Mouse (Mus musculus): ENCODE data around the gene Zfp13. TPM values are rescaled to one million over a fixed set of nuclear protein-coding genes. Genes with fewer than 3 reads are reported as not detected.
"Not testable (repeated sequence)": the region's sequence is repeated elsewhere in the genome, so short reads cannot be mapped to it uniquely, and the experiment has no call there.

The Zfp13 gene
- polyA plus RNA-seq, 1 experiment from 2014 or later, result 17.1 TPM

DNA sequence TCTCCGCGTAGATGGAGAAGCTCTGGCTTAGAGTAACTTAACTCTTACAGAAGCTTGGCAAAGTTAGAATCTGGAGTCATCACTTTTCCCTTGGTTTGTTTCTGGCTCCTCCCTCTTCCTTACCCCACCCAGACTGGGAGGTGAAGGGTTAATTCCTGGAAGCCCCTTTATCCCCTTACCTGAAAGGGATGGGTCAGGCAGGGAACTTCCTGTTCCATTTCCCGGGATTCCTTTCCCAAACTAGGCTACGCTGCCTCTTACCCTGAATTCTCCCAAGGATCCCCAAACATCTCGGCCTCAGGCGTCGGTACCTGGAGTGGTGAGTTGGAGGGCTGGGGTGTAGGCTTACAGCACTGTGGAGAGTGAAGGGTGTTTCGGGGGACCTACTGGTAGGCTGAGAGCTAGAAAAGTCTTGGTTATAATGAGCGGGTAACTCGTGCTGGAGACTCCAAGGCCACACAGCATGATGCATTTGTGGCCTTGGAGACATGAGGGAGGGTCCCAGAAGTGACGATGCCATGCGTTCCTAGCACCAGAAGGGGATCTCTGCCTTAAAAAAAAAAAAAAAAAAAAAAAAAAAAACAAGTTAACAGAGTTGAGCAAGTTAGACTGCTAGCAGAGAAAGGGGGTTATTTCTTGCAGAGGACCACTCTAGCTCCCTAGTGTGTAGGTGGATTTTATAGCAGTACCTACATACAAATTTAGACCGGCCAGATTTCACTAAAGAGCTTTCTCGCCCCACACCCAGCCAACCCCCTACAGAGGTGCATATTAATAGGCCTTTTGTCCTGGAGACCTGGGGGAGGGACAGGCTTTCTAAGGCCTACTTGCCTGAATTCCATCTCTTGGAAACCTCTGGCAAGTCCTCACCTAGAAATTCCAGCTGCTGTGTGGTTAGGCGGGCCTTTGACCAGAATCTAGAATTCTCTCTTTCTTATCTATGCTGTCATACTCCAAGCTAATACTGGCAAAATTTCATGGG lies 1.6 kb upstream of the Zfp13 start, which contains the start of gene Zscan10:
Zscan10 (plus strand) TSS at position 216 of the 982 bp plus-strand sequence.
- DNase-seq (ENCODE audit: low spot score), result no peak
- ATAC-seq (replicated peaks; ENCODE audit: insufficient number of reproducible peaks, low FRiP score, low TSS enrichment, low read depth), result no peak
- H3K4me1 ChIP-seq (ENCODE audit: control insufficient read depth, insufficient read depth, low read length), result no peaks in the 10 kb centered on the region
- no peaks in the 10 kb centered on the region for H3K9me3 ChIP-seq (replicated peaks; ENCODE audit: control insufficient read depth, low read length)
- no peak within 1 kb of the TSS; the same call in 1 of the 2 replicates for H3K9ac ChIP-seq (replicated peaks; ENCODE audit: low read length)
- H3K4me2 ChIP-seq (ENCODE audit: low read depth, low read length), result no peak within 1 kb of the TSS; the same call in 1 of the 2 replicates
- no peak within 1 kb of the TSS for H3K27ac ChIP-seq (replicated peaks; ENCODE audit: low read depth, low read length)
- 32% methylated on average over 15 of the region's 15 CpGs for WGBS
- H3K36me3 ChIP-seq (replicated peaks; ENCODE audit: control insufficient read depth, insufficient read depth, low read depth, low read length), result no peaks in the 10 kb centered on the region
- no peak within 1 kb of the TSS for H3K4me3 ChIP-seq (ENCODE audit: low read depth, low read length)
- no peaks in the 10 kb centered on the region for H3K27me3 ChIP-seq (ENCODE audit: control insufficient read depth, insufficient read depth, low read length)

DNA sequence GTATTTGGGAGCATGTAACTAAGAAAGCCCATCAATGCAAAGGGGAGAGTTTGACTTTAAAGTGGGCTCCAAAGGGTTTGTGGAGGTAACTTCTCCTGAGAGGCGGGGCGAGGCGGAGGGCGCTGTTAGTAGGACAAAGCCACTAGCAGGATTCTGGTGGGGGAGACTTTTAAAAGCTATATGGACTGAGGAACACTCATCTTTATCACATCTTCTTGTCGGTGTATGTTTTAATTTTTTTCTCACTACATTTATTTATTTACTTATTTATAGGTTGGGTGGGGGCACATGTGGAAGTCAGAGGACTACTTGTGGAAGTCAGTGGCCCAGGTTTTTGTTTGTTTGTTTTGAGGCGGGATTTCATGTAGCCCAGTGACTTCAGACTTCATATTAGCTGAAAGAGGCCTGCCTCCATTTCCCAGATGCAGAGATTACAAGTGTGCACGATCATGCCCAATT lies 347 bp upstream of the Zfp13 start:
- Histone ChIP-seq H3K4me1 (ENCODE audit: control insufficient read depth, insufficient read depth, low read length) (no peaks in the 10 kb centered on the region), H3K36me3 (replicated peaks; ENCODE audit: control insufficient read depth, insufficient read depth, low read depth, low read length) (no peaks in the 10 kb centered on the region), H3K27me3 (ENCODE audit: control insufficient read depth, insufficient read depth, low read length) (no peaks in the 10 kb centered on the region), H3K9me3 (replicated peaks; ENCODE audit: control insufficient read depth, low read length) (no peaks in the 10 kb centered on the region), H3K27ac (replicated peaks; ENCODE audit: low read depth, low read length) (peak overlapping the region; percentile 79), H3K4me3 (ENCODE audit: low read depth, low read length) (peak overlapping the region; percentile 37), H3K9ac (replicated peaks; ENCODE audit: low read length) (peak overlapping the region; percentile 64), H3K4me2 (ENCODE audit: low read depth, low read length) (peak overlapping the region; percentile 72)
- ATAC-seq (replicated peaks; ENCODE audit: insufficient number of reproducible peaks, low FRiP score, low TSS enrichment, low read depth), result no peak
- 39% methylated on average over 7 of the region's 7 CpGs for whole genome bisulfite sequencing
- DNase-seq (ENCODE audit: low spot score), result peak; percentile 30

GRCm38 (mm10) chr17:23595139-23595538 lies 4.1 kb downstream of the Zfp13 start:
- H3K36me3 ChIP-seq (replicated peaks; ENCODE audit: control insufficient read depth, insufficient read depth, low read depth, low read length); H3K9ac ChIP-seq (replicated peaks; ENCODE audit: low read length); H3K4me3 ChIP-seq (ENCODE audit: low read depth, low read length); H3K27ac ChIP-seq (replicated peaks; ENCODE audit: low read depth, low read length); H3K4me2 ChIP-seq (ENCODE audit: low read depth, low read length); ATAC-seq (replicated peaks; ENCODE audit: insufficient number of reproducible peaks, low FRiP score, low TSS enrichment, low read depth); H3K4me1 ChIP-seq (ENCODE audit: control insufficient read depth, insufficient read depth, low read length); H3K9me3 ChIP-seq (replicated peaks; ENCODE audit: control insufficient read depth, low read length); H3K27me3 ChIP-seq (ENCODE audit: control insufficient read depth, insufficient read depth, low read length); DNase-seq (ENCODE audit: low spot score): not testable (repeated sequence)
- WGBS, result 79% methylated on average over 4 of the region's 4 CpGs

- no peaks in the 10 kb centered on the region for H3K36me3 ChIP-seq (replicated peaks; ENCODE audit: control insufficient read depth, insufficient read depth, low read depth, low read length)
- H3K9ac ChIP-seq (replicated peaks; ENCODE audit: low read length), result peak overlapping the region; percentile 74
- no peaks in the 10 kb centered on the region for H3K9me3 ChIP-seq (replicated peaks; ENCODE audit: control insufficient read depth, low read length)
- DNase-seq (ENCODE audit: low spot score) (no peak), ATAC-seq (replicated peaks; ENCODE audit: insufficient number of reproducible peaks, low FRiP score, low TSS enrichment, low read depth) (peak; percentile 71)
- H3K27ac ChIP-seq (replicated peaks; ENCODE audit: low read depth, low read length), result peak overlapping the region; percentile 64; the same call in 1 of the 2 replicates
- H3K27me3 ChIP-seq (ENCODE audit: control insufficient read depth, insufficient read depth, low read length), result no peaks in the 10 kb centered on the region
- H3K4me2 ChIP-seq (ENCODE audit: low read depth, low read length), result peak overlapping the region; percentile 75
- H3K4me3 ChIP-seq (ENCODE audit: low read depth, low read length), result peak overlapping the region; percentile 45
- H3K4me1 ChIP-seq (ENCODE audit: control insufficient read depth, insufficient read depth, low read length), result no peaks in the 10 kb centered on the region
- WGBS, result 13% methylated on average over 13 of the region's 13 CpGs
Observed at GRCm38 (mm10) chr17:23592926-23593300, 6.4 kb downstream of the Zfp13 start.

DNA sequence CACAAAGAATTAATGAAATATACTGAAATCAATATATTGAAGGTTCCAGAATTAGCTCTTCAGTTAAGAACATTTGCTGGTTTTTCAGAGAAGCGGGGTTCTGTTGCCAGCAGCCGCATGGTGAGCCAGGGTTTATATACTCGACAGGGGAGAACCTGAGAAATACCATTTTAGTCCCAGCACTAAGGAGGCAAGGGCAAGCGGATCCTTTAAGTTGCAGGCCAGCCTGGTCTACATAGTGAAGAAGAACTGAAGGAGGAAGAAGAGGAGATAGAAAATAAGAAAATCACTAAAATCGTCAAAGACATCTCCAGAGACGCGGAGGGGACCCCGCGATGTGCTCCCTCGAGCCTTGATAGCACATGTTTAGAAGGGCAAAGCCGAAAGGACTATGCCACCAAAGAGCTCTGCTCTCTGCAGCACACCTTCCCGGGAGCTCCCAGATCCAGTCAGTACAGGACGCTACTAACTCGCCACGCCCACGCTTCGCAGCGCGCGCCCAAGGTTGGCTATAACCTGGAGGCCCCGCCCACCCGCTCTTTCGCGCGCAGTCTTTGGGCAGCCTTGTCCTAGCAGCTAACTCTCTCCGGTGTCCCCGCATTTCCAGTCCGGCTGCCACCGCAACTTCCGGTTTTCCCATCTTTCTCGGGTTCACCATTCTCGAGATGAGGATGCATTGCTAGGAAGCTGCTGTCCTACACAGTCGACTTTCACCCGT lies 6.9 kb downstream of the Zfp13 start:
- DNase-seq (ENCODE audit: low spot score) (peak; percentile 99), ATAC-seq (replicated peaks; ENCODE audit: insufficient number of reproducible peaks, low FRiP score, low TSS enrichment, low read depth) (peak; percentile 99)
- no peaks in the 10 kb centered on the region for H3K4me1 ChIP-seq (ENCODE audit: control insufficient read depth, insufficient read depth, low read length)
- H3K9me3 ChIP-seq (replicated peaks; ENCODE audit: control insufficient read depth, low read length), result no peaks in the 10 kb centered on the region
- H3K4me2 ChIP-seq (ENCODE audit: low read depth, low read length), result peak overlapping the region; percentile 75
- WGBS, result 7% methylated on average over 34 of the region's 34 CpGs
- H3K27me3 ChIP-seq (ENCODE audit: control insufficient read depth, insufficient read depth, low read length), result no peaks in the 10 kb centered on the region
- peak overlapping the region; percentile 45 for H3K4me3 ChIP-seq (ENCODE audit: low read depth, low read length)
- H3K9ac ChIP-seq (replicated peaks; ENCODE audit: low read length), result peak overlapping the region; percentile 74
- no peaks in the 10 kb centered on the region for H3K36me3 ChIP-seq (replicated peaks; ENCODE audit: control insufficient read depth, insufficient read depth, low read depth, low read length)
- H3K27ac ChIP-seq (replicated peaks; ENCODE audit: low read depth, low read length), result peak overlapping the region; percentile 64; the same call in 1 of the 2 replicates

DNA sequence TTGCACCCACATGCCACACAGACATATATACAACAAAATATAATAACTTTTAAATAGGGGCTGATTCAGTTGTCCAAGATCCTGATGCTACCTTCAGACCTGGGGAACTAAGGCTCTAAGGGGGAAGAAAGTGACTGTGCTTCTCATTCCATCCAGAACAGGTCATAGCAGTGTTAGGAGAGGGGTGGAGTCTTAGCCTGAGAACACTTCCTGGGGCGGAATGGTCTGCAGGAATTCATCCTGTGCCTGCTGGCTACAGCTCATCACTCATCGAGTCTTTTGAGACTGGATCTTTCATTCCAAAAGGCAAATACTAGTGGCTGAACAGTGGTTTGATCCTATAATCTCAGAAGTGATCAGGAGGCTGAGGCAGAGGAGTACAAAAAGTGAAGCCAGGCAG lies 12.0 kb downstream of the Zfp13 start:
- Histone ChIP-seq H3K4me1 (ENCODE audit: control insufficient read depth, insufficient read depth, low read length) (no peaks in the 10 kb centered on the region), H3K36me3 (replicated peaks; ENCODE audit: control insufficient read depth, insufficient read depth, low read depth, low read length) (no peaks in the 10 kb centered on the region), H3K27ac (replicated peaks; ENCODE audit: low read depth, low read length) (no peak overlapping the region), H3K4me2 (ENCODE audit: low read depth, low read length) (no peak overlapping the region), H3K27me3 (ENCODE audit: control insufficient read depth, insufficient read depth, low read length) (no peaks in the 10 kb centered on the region), H3K9me3 (replicated peaks; ENCODE audit: control insufficient read depth, low read length) (no peaks in the 10 kb centered on the region), H3K9ac (replicated peaks; ENCODE audit: low read length) (no peak overlapping the region), H3K4me3 (ENCODE audit: low read depth, low read length) (no peak overlapping the region)
- ATAC-seq (replicated peaks; ENCODE audit: insufficient number of reproducible peaks, low FRiP score, low TSS enrichment, low read depth) (no peak), DNase-seq (ENCODE audit: low spot score) (no peak)
- 49% methylated on average over 2 of the region's 2 CpGs for WGBS

GRCm38 (mm10) chr17:23585721-23586491 lies 13.4 kb downstream of the Zfp13 start:
- H3K27me3 ChIP-seq (ENCODE audit: control insufficient read depth, insufficient read depth, low read length), result no peaks in the 10 kb centered on the region
- 0 out of 2 replicates have a peak overlapping the region, but pooled peaks have one; percentile 8 for H3K27ac ChIP-seq (replicated peaks; ENCODE audit: low read depth, low read length)
- H3K4me3 ChIP-seq (ENCODE audit: low read depth, low read length), result peak overlapping the region; percentile 60
- no peaks in the 10 kb centered on the region for H3K4me1 ChIP-seq (ENCODE audit: control insufficient read depth, insufficient read depth, low read length)
- WGBS, result 0% methylated on average over 22 of the region's 22 CpGs
- H3K36me3 ChIP-seq (replicated peaks; ENCODE audit: control insufficient read depth, insufficient read depth, low read depth, low read length), result 0 out of 2 replicates have a peak, but pooled peaks cover 2% of the 10 kb centered on the region
- H3K9me3 ChIP-seq (replicated peaks; ENCODE audit: control insufficient read depth, low read length), result no peaks in the 10 kb centered on the region
- ATAC-seq (replicated peaks; ENCODE audit: insufficient number of reproducible peaks, low FRiP score, low TSS enrichment, low read depth), result peak; percentile 67
- peak overlapping the region; percentile 69 for H3K4me2 ChIP-seq (ENCODE audit: low read depth, low read length)
- peak overlapping the region; percentile 86 for H3K9ac ChIP-seq (replicated peaks; ENCODE audit: low read length)
- DNase-seq (ENCODE audit: low spot score), result peak; percentile 88
